Mouse (Mus musculus) hindbrain, embryonic 11.5 days (tissue): ENCODE data around the gene Ccdc62. TPM values are rescaled to one million over a fixed set of nuclear protein-coding genes. Genes with fewer than 3 reads are reported as not detected.

Experiments used
- ATAC-seq: fragments of 200-750 bp; cut with Nextera tagmentation; 2 replicates; pipeline ENCODE4 v1.8.0; 2017; ENCODE audit warnings: mild to moderate bottlenecking, moderate TSS enrichment, moderate library complexity; ENCODE audit not compliant: low FRiP score
- DNase-seq: peaks from one replicate; pipeline ENCODE4 v3.0.0-alpha.2; 2015; ENCODE audit warnings: low spot score
- H3K27ac ChIP-seq: fragments of 300-500 bp; sonication (generic); 2 replicates; pipeline ENCODE4 v1.5.1; 2014; ENCODE audit warnings: mild to moderate bottlenecking, low read depth, low read length
- H3K27me3 ChIP-seq: fragments of 300-500 bp; sonication (generic); 2 replicates; pipeline ENCODE4 v1.6.1; 2014; ENCODE audit warnings: mild to moderate bottlenecking, low read length, moderate library complexity, mixed read lengths; ENCODE audit not compliant: control insufficient read depth, insufficient read depth
- H3K36me3 ChIP-seq: fragments of 300-500 bp; sonication (generic); 2 replicates; pipeline ENCODE4 v1.6.1; 2014; ENCODE audit warnings: mild to moderate bottlenecking, low read length, moderate library complexity, mixed read lengths; ENCODE audit not compliant: control insufficient read depth, insufficient read depth
- H3K4me1 ChIP-seq: fragments of 300-500 bp; sonication (generic); replicated peaks from 2 replicates; pipeline ENCODE4 v1.6.1; 2014; ENCODE audit warnings: low read length, mixed read lengths; ENCODE audit not compliant: control insufficient read depth, insufficient read depth
- H3K4me2 ChIP-seq: fragments of 300-500 bp; sonication (generic); replicated peaks from 2 replicates; pipeline ENCODE4 v1.6.1; 2014; ENCODE audit warnings: mild to moderate bottlenecking, low read depth, low read length
- H3K4me3 ChIP-seq: fragments of 300-500 bp; sonication (generic); 2 replicates; pipeline ENCODE4 v1.5.1; 2014; ENCODE audit warnings: low read depth, low read length
- H3K9ac ChIP-seq: fragments of 300-500 bp; sonication (generic); 2 replicates; pipeline ENCODE4 v1.6.1; 2014; ENCODE audit warnings: low read depth, low read length
- H3K9me3 ChIP-seq: fragments of 300-500 bp; sonication (generic); 2 replicates; pipeline ENCODE4 v1.6.1; 2016; ENCODE audit warnings: low read length; ENCODE audit not compliant: control insufficient read depth
- WGBS: fragments of 180-500 bp; shearing (Covaris S2); extraction: QIAGEN DNeasy Blood & Tissue Kit; methylation state at CpG from one replicate; pipeline ENCODE4 v1.1.7; 2014; 5-methylcytosine and 5-hydroxymethylcytosine counted together
- polyA plus RNA-seq: library from polyadenylated mRNA; unstranded; fragments of >200 nt; fragmentation: Nextera tagmentation; extraction: Ambion mirVana; gene quantifications from 2 replicates; pipeline ENCODE4 v1.2.1, GENCODE M21; 2014

The Ccdc62 gene
- polyA plus RNA-seq, 1 experiment from 2014 or later, result 4.3 TPM

- Histone ChIP-seq H3K9ac (no peak overlapping the region), H3K4me2 (no peak overlapping the region), H3K9me3 (no peaks in the 10 kb centered on the region), H3K4me3 (no peak overlapping the region), H3K27ac (no peak overlapping the region), H3K4me1 (0 out of 2 replicates have a peak, but pooled peaks cover 2% of the 10 kb centered on the region), H3K36me3 (peaks cover 10% of the 10 kb centered on the region; the same call in 1 of the 2 replicates), H3K27me3 (no peaks in the 10 kb centered on the region)
- DNase-seq (no peak), ATAC-seq (no peak)
- 95% methylated on average over 17 of the region's 17 CpGs for WGBS
Observed at GRCm38 (mm10) chr5:124004356-124005150, 74.1 kb downstream of the Ccdc62 start.

- Histone ChIP-seq H3K36me3 (peaks cover 10% of the 10 kb centered on the region; the same call in 1 of the 2 replicates), H3K4me3 (no peak overlapping the region), H3K27ac (no peak overlapping the region), H3K27me3 (no peaks in the 10 kb centered on the region), H3K4me2 (no peak overlapping the region), H3K9me3 (no peaks in the 10 kb centered on the region), H3K9ac (no peak overlapping the region), H3K4me1 (0 out of 2 replicates have a peak, but pooled peaks cover 2% of the 10 kb centered on the region)
- WGBS, result 93% methylated on average over 15 of the region's 15 CpGs
- DNase-seq, result no peak
- ATAC-seq, result no peak
Observed at GRCm38 (mm10) chr5:124005151-124005500, 74.6 kb downstream of the Ccdc62 start.

GRCm38 (mm10) chr5:124005591-124005990, 75.1 kb downstream of the Ccdc62 start:
- 89% methylated on average over 11 of the region's 11 CpGs for WGBS
- no peak overlapping the region for H3K4me3 ChIP-seq
- no peak for ATAC-seq

DNA sequence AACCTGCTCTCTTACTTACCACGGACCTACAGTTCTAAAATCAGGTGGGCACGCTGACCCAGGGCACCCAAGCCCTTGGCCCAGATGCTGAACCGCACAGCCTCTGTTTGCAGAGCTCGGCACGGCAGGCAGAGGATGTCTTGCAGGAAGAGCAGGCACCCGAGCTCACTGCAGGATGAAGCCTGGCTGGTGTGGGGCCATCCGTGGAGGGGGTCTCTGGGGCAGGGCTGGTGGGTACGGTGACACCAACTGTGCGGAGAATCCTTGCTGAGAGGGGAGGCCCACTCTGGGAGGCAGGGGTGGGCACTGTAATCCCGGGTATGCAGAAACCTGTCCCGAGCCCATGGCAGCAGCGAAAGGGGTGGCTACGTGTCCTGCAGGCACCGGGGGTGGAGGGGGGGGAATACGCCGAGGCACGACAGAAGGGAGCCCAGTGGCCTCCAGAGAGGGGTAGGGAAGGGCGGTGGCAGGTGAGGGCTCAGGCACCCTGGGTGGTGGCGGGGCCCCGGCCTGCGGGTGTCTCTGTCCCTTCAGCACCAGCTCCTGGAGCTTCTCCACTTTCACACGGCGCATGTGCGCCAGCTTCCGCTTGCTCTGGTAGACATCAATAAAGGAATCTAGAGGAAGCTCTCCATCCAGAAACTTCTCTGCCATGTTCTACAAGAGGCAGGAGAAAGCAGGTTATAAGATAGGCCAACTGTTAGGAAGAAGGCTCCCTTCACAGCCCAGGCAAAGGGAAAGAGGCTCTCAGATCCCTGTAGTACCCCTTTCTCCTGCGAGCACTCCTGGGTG, 75.8 kb downstream of the Ccdc62 start:
- no peak overlapping the region for H3K27ac ChIP-seq
- no peak overlapping the region for H3K4me2 ChIP-seq
- no peaks in the 10 kb centered on the region for H3K9me3 ChIP-seq
- ATAC-seq (no peak), DNase-seq (no peak)
- H3K4me3 ChIP-seq, result no peak overlapping the region
- peaks cover 10% of the 10 kb centered on the region; the same call in 1 of the 2 replicates for H3K36me3 ChIP-seq
- H3K4me1 ChIP-seq, result peaks cover 7% of the 10 kb centered on the region
- WGBS, result 93% methylated on average over 23 of the region's 26 CpGs
- H3K9ac ChIP-seq, result no peak overlapping the region
- H3K27me3 ChIP-seq, result no peaks in the 10 kb centered on the region

More at GRCm38 (mm10) chr5:124005591-124005990, 75.1 kb downstream of the Ccdc62 start:
- Histone ChIP-seq H3K9ac (no peak overlapping the region), H3K27ac (no peak overlapping the region), H3K9me3 (no peaks in the 10 kb centered on the region), H3K27me3 (no peaks in the 10 kb centered on the region), H3K4me2 (no peak overlapping the region), H3K36me3 (peaks cover 10% of the 10 kb centered on the region; the same call in 1 of the 2 replicates), H3K4me1 (0 out of 2 replicates have a peak, but pooled peaks cover 2% of the 10 kb centered on the region)
- DNase-seq, result no peak

DNA sequence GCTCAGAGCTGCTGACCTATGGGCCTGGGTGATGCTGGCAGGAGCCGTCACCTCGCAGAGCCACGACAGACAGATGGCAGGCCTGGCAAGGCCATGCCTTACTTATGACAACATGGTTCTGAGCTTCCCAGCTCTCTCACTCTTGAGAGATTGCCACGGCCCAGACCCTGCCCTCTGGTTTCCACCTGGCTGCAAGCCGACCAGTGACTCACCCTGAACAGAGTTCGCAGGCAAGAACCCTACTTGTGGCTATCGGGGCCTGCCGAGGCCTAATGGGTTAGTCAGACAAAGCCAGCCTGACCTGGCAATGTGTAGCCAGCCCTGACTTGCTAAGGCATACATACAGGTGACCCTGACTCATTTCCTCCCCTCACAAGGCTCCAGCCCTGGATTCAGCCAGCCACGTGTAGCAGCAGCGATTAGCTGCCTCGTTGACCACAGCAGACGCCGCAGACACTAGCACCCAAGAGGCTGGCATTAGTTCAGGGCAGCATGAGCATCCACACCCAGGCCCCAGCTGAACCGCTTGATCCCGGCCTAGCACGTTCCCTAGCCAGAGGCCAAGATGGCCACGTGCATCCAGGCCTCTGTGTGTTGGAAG, 76.5 kb downstream of the Ccdc62 start:
- DNase-seq, result no peak
- Histone ChIP-seq H3K9me3 (no peaks in the 10 kb centered on the region), H3K9ac (no peak overlapping the region), H3K4me2 (no peak overlapping the region), H3K4me3 (no peak overlapping the region), H3K36me3 (peaks cover 10% of the 10 kb centered on the region; the same call in 1 of the 2 replicates), H3K27me3 (no peaks in the 10 kb centered on the region), H3K4me1 (peaks cover 13% of the 10 kb centered on the region), H3K27ac (no peak overlapping the region)
- WGBS, result 89% methylated on average over 17 of the region's 17 CpGs
- ATAC-seq, result no peak

DNA sequence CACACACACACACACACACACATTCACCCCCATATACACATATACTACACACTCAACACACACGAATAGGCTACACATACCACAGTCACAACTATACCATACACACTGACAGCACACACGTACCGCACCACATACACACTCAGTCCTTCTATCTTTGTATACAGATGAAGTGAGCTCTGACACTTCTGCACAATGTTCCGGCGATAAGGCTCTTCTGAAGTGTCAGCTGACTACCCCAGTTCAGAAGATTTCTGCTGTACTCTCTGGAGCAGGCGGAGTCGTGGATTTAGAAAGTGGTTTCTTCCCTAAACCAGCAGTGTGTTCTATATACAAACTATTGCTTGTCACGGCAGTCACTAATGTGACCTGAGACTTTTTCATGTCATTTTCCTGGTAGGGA, 79.6 kb downstream of the Ccdc62 start:
- no peak overlapping the region for H3K4me2 ChIP-seq
- H3K4me1 ChIP-seq, result peaks cover 26% of the 10 kb centered on the region
- DNase-seq, result no peak
- H3K4me3 ChIP-seq, result no peak overlapping the region
- no peak overlapping the region for H3K9ac ChIP-seq
- H3K27ac ChIP-seq, result peak overlapping the region; percentile 85; the same call in 1 of the 2 replicates
- H3K36me3 ChIP-seq, result peaks cover 10% of the 10 kb centered on the region; the same call in 1 of the 2 replicates
- H3K27me3 ChIP-seq, result no peaks in the 10 kb centered on the region
- ATAC-seq, result no peak
- WGBS, result 92% methylated on average over 8 of the region's 8 CpGs
- no peaks in the 10 kb centered on the region for H3K9me3 ChIP-seq

DNA sequence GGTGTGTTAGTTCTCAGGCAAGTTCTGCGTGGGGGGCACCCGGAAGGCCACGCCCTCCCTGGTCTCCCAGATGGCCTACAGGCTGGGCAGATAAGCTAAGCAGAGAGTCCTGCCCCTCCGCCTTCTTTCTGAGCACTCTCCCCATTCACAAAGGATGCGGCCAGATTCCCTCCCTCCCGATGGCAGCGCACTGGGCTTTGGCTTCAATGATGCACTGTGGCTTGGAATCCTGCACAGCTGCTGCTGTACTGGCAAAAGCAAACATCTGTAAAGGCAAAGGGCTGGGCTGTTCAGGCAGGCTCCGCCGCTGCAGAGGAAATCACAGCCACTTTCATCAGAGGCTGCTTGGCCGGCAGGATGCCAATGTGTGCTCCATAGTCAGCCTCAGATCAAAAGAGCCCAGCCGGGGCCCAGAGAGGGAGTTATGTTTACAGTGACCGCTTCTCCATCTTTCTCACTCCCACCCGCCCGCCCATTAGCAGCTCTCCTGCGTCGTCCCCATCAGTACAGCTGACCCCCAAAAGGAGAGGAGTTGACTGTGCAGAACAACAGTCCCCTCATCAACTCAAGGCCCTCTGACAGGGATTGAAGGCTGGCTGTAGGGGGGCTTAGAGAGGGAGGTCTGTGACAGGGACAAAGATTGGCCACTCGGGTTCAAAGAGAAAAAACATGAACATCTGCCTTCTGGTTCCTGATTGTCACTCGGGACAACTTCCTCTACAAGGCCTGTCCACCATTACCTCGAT, 80.6 kb downstream of the Ccdc62 start:
- 6% methylated on average over 19 of the region's 19 CpGs for WGBS
- Histone ChIP-seq H3K9ac (peak overlapping the region; percentile 44), H3K27ac (peak overlapping the region; percentile 85), H3K36me3 (peaks cover 4% of the 10 kb centered on the region; the same call in 1 of the 2 replicates), H3K27me3 (no peaks in the 10 kb centered on the region), H3K4me2 (peak overlapping the region; percentile 27), H3K4me1 (peaks cover 29% of the 10 kb centered on the region), H3K4me3 (no peak overlapping the region), H3K9me3 (no peaks in the 10 kb centered on the region)
- peak; percentile 58 for ATAC-seq
- DNase-seq, result peak; percentile 67

GRCm38 (mm10) chr5:124011927-124012326, 81.4 kb downstream of the Ccdc62 start:
- no peaks in the 10 kb centered on the region for H3K27me3 ChIP-seq
- H3K4me2 ChIP-seq, result no peak overlapping the region
- DNase-seq (peak; percentile 39), ATAC-seq (no peak)
- H3K4me1 ChIP-seq, result peaks cover 33% of the 10 kb centered on the region
- no peak overlapping the region for H3K4me3 ChIP-seq
- 12% methylated on average over 8 of the region's 8 CpGs for WGBS
- H3K9me3 ChIP-seq, result no peaks in the 10 kb centered on the region
- no peak overlapping the region; the same call in 1 of the 2 replicates for H3K9ac ChIP-seq
- peak overlapping the region; percentile 85 for H3K27ac ChIP-seq
- H3K36me3 ChIP-seq, result no peaks in the 10 kb centered on the region; the same call in 1 of the 2 replicates
